Comparison of ENCODE assay signal across 8 mouse cellular contexts in the genomic region with DNA sequence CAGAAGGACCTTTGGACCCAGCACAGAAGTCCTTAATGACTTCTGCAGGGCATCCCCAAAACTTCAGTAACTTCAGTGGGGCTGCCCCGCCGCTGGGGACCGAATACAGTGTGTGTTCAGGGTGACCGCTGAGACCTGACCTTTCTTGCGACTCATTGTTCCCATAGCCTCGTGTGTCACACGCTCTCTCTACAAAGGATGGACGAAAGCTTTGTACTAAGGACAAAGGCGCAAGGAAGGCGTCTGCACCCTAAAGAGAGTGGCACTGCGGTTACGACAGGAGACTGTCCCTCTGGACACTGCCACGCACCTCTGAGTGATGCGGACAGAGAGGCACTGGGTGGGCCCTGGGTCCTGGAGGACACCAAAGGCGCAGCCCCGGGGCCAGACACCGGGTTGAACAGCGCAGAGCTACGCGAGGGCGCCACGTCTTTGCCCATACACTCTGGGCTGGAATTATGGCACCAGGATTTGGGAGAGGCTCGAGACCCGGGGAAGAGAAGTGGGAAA. TPM values are rescaled to one million over a fixed set of nuclear protein-coding genes. Genes with fewer than 3 reads are reported as not detected.
DNase-seq lines count a peak whose midpoint lies in the region; ATAC-seq and TF ChIP-seq lines count a peak whose summit lies in the region.

No protein-coding gene starts in this region.

- H3K9ac ChIP-seq in neural tube, embryonic 14.5 days (replicated peaks; ENCODE audit: low read depth, low read length): peak overlapping the region; percentile 63

- H3K27me3 ChIP-seq in limb, embryonic 10.5 days (ENCODE audit: low read depth, poor library complexity, severe bottlenecking): peaks cover 38% of the 10 kb centered on the region
- no peaks in the 10 kb centered on the region; the same call in 1 of the 2 replicates for H3K27me3 ChIP-seq in neural tube, embryonic 14.5 days (ENCODE audit: control insufficient read depth, insufficient read depth, low read length)

- peak overlapping the region; percentile 62 for H3K4me3 ChIP-seq in left cerebral cortex, adult 2 months
- H3K4me3 ChIP-seq in limb, embryonic 10.5 days: peak overlapping the region; percentile 57
- H3K4me3 ChIP-seq in neural tube, embryonic 14.5 days (ENCODE audit: low read depth, low read length): peak overlapping the region; percentile 51

- no peak for TF ChIP-seq CTCF in left cerebral cortex, adult 2 months (IDR thresholded peaks at IDR 0.05)

- ATAC-seq in neural tube, embryonic 14.5 days (ENCODE audit: low read depth): peak; percentile 16
- no peak for ATAC-seq in megakaryocyte-erythroid progenitor cell, adult 5-6 weeks (replicated peaks; ENCODE audit: low FRiP score, low TSS enrichment, poor library complexity, severe bottlenecking)

- H3K4me1 ChIP-seq in limb, embryonic 10.5 days: peaks cover 72% of the 10 kb centered on the region
- peaks cover 44% of the 10 kb centered on the region for H3K4me1 ChIP-seq in neural tube, embryonic 14.5 days (ENCODE audit: control insufficient read depth, insufficient read depth, low read length)

- WGBS in limb, embryonic 10.5 days: 2% methylated on average over 24 of the region's 24 CpGs
- WGBS in neural tube, embryonic 14.5 days: 1% methylated on average over 24 of the region's 24 CpGs

- peak overlapping the region; percentile 93 for H3K27ac ChIP-seq in left cerebral cortex, adult 2 months
- peak overlapping the region; percentile 90 for H3K27ac ChIP-seq in limb, embryonic 10.5 days
- H3K27ac ChIP-seq in neural tube, embryonic 14.5 days (ENCODE audit: low read depth, low read length): peak overlapping the region; percentile 95

- H3K36me3 ChIP-seq in limb, embryonic 10.5 days: peaks cover 16% of the 10 kb centered on the region
- no peaks in the 10 kb centered on the region for H3K36me3 ChIP-seq in neural tube, embryonic 14.5 days (ENCODE audit: control insufficient read depth, insufficient read depth, low read length)

- intact Hi-C loops in left cerebral cortex, adult 2 months (cut with DNase I): no loop called here
- intact Hi-C loops in left cerebral cortex, postnatal 14 days (cut with DNase I): no loop called here

- H3K9me3 ChIP-seq in limb, embryonic 10.5 days (replicated peaks): no peaks in the 10 kb centered on the region
- no peaks in the 10 kb centered on the region for H3K9me3 ChIP-seq in neural tube, embryonic 14.5 days (ENCODE audit: control insufficient read depth, low read length)

- peak overlapping the region; percentile 96 for H3K4me2 ChIP-seq in neural tube, embryonic 14.5 days (ENCODE audit: low read depth, low read length)

- DNase-seq in left cerebral cortex, adult 2 months (ENCODE audit: extremely low spot score in 1 of 2, low spot score in 2 of 2): no peak
- DNase-seq in left cerebral cortex, postnatal 14 days (ENCODE audit: low spot score in 2 of 2): no peak
- peak; percentile 32 to 39 for DNase-seq in adrenal gland, postnatal 36 days
- DNase-seq in forelimb bud, embryonic 11.5 days (ENCODE audit: low read depth, low spot score): peak; percentile 47
- peak; percentile 74 for DNase-seq in limb, embryonic 10.5 days (ENCODE audit: low spot score)
- DNase-seq in frontal cortex, postnatal 36 days (ENCODE audit: low spot score in 2 of 2): no peak

RNA-seq across cellular contexts. Expression of gene Kcnn1, which starts 1.7 kb away (rescaled TPM):
- total RNA-seq in left cerebral cortex, adult 2 months (2021): 10 to 100 TPM; 20.0 to 20.4 TPM
- total RNA-seq in left cerebral cortex, postnatal 14 days (2021): 10 to 100 TPM; 17.2 to 19.2 TPM
- 1 to 10 TPM; 2.3 to 4.0 TPM for total RNA-seq in adrenal gland, postnatal 36 days (2021)
- polyA plus RNA-seq in limb, embryonic 10.5 days (2016; fragmentation: Nextera tagmentation; extraction: Ambion mirVana): 2.8 and 4.0 TPM in 2 replicates
- polyA plus RNA-seq in neural tube, embryonic 14.5 days (2014; fragmentation: Nextera tagmentation; extraction: Ambion mirVana): 12.6 and 13.0 TPM in 2 replicates
- 0.32 TPM in 1 of 2 replicates, not detected in the other for total RNA-seq in megakaryocyte-erythroid progenitor cell, adult 5-6 weeks (2014; fragmentation: Nextera tagmentation)
- 2.9 TPM in 1 of 2 replicates, not detected in the other for total RNA-seq in megakaryocyte-erythroid progenitor cell, adult 5-6 weeks (2017)

RNA-seq across cellular contexts. Expression of gene Ccdc124, which starts 9.0 kb away (rescaled TPM):
- total RNA-seq in left cerebral cortex, adult 2 months (2021): 10 to 100 TPM; 94.8 to 99.0 TPM
- 10 to 100 TPM; 85.4 to 87.5 TPM for total RNA-seq in left cerebral cortex, postnatal 14 days (2021)
- total RNA-seq in adrenal gland, postnatal 36 days (2021): 10 to 100 TPM; 54.7 to 57.2 TPM
- 174 and 187 TPM in 2 replicates for polyA plus RNA-seq in limb, embryonic 10.5 days (2016; fragmentation: Nextera tagmentation; extraction: Ambion mirVana)
- 155 and 159 TPM in 2 replicates for polyA plus RNA-seq in neural tube, embryonic 14.5 days (2014; fragmentation: Nextera tagmentation; extraction: Ambion mirVana)
- 28.5 and 47.9 TPM in 2 replicates for total RNA-seq in megakaryocyte-erythroid progenitor cell, adult 5-6 weeks (2014; fragmentation: Nextera tagmentation)
- total RNA-seq in megakaryocyte-erythroid progenitor cell, adult 5-6 weeks (2017): 30.8 and 51.1 TPM in 2 replicates

RNA-seq across cellular contexts. Expression of gene Arrdc2, which starts 25.2 kb away (rescaled TPM):
- 10 to 100 TPM; 19.5 to 20.7 TPM for total RNA-seq in left cerebral cortex, adult 2 months (2021)
- 10 to 100 TPM; 10.2 to 17.2 TPM for total RNA-seq in left cerebral cortex, postnatal 14 days (2021)
- total RNA-seq in adrenal gland, postnatal 36 days (2021): 10 to 100 TPM in 1 of 2 experiments, 1 to 10 TPM in 1; 6.9 to 10.5 TPM
- 4.4 and 5.0 TPM in 2 replicates for polyA plus RNA-seq in limb, embryonic 10.5 days (2016; fragmentation: Nextera tagmentation; extraction: Ambion mirVana)
- polyA plus RNA-seq in neural tube, embryonic 14.5 days (2014; fragmentation: Nextera tagmentation; extraction: Ambion mirVana): 8.9 and 9.3 TPM in 2 replicates
- total RNA-seq in megakaryocyte-erythroid progenitor cell, adult 5-6 weeks (2014; fragmentation: Nextera tagmentation): 27.6 and 29.1 TPM in 2 replicates
- total RNA-seq in megakaryocyte-erythroid progenitor cell, adult 5-6 weeks (2017): 8.0 and 11.8 TPM in 2 replicates

RNA-seq across cellular contexts. Expression of gene Slc5a5, which starts 27.8 kb away (rescaled TPM):
- 10 to 100 TPM in 1 of 2 experiments, 1 to 10 TPM in 1; 9.9 to 10.3 TPM for total RNA-seq in left cerebral cortex, adult 2 months (2021)
- 10 to 100 TPM in 1 of 2 experiments, 1 to 10 TPM in 1; 8.4 to 10.3 TPM for total RNA-seq in left cerebral cortex, postnatal 14 days (2021)
- total RNA-seq in adrenal gland, postnatal 36 days (2021): not detected
- polyA plus RNA-seq in limb, embryonic 10.5 days (2016; fragmentation: Nextera tagmentation; extraction: Ambion mirVana): 0.16 and 0.23 TPM in 2 replicates
- 1.7 and 2.6 TPM in 2 replicates for polyA plus RNA-seq in neural tube, embryonic 14.5 days (2014; fragmentation: Nextera tagmentation; extraction: Ambion mirVana)
- total RNA-seq in megakaryocyte-erythroid progenitor cell, adult 5-6 weeks (2014; fragmentation: Nextera tagmentation): 0.59 TPM in 1 of 2 replicates, not detected in the other
- total RNA-seq in megakaryocyte-erythroid progenitor cell, adult 5-6 weeks (2017): not detected in 2 replicates

RNA-seq across cellular contexts. Expression of gene Rpl18a, which starts 32.4 kb away (rescaled TPM):
- 100 to 1,000 TPM; 588 to 633 TPM for total RNA-seq in left cerebral cortex, adult 2 months (2021)
- total RNA-seq in left cerebral cortex, postnatal 14 days (2021): 100 to 1,000 TPM; 581 to 588 TPM
- total RNA-seq in adrenal gland, postnatal 36 days (2021): 1,000 to 10,000 TPM; 1,312 to 1,373 TPM
- 3,636 and 3,729 TPM in 2 replicates for polyA plus RNA-seq in limb, embryonic 10.5 days (2016; fragmentation: Nextera tagmentation; extraction: Ambion mirVana)
- 2,427 and 2,505 TPM in 2 replicates for polyA plus RNA-seq in neural tube, embryonic 14.5 days (2014; fragmentation: Nextera tagmentation; extraction: Ambion mirVana)
- total RNA-seq in megakaryocyte-erythroid progenitor cell, adult 5-6 weeks (2014; fragmentation: Nextera tagmentation): 6,537 and 6,664 TPM in 2 replicates
- 1,763 and 2,438 TPM in 2 replicates for total RNA-seq in megakaryocyte-erythroid progenitor cell, adult 5-6 weeks (2017)

Comparison
In these comparisons a context has a peak if more than half of its experiments do, and no peak if none do; other contexts are left out.
1. DNase-seq: peak in adrenal gland, postnatal 36 days (2 of 2), forelimb bud, embryonic 11.5 days (single experiment) and limb, embryonic 10.5 days (single experiment); none in left cerebral cortex, adult 2 months (0 of 2), left cerebral cortex, postnatal 14 days (0 of 2) and frontal cortex, postnatal 36 days (0 of 2).
2. Peak in every context shown above with its lines, with median percentiles within 50 percentile points of each other: H3K27ac ChIP-seq and H3K4me3 ChIP-seq.